Mouse (Mus musculus) common myeloid progenitor, adult 5-6 weeks (primary cell): ENCODE data around the gene Bmpr1b. TPM values are rescaled to one million over a fixed set of nuclear protein-coding genes. Genes with fewer than 3 reads are reported as not detected.

Experiments
- ATAC-seq: replicated peaks from 2 replicates; pipeline ENCODE4 v1.8.0; 2016; ENCODE audit warnings: low read depth, mild to moderate bottlenecking, moderate TSS enrichment, inconsistent platforms; ENCODE audit not compliant: poor library complexity, severe bottlenecking
- total RNA-seq: library from RNA; stranded (forward); fragments of 200-1000, 187-1606 nt; gene quantifications from 2 replicates; pipeline ENCODE4 v1.2.3, GENCODE M21; 2017

Bmpr1b gene
- total RNA-seq, 1 experiment from 2014 or later = not detected

DNA sequence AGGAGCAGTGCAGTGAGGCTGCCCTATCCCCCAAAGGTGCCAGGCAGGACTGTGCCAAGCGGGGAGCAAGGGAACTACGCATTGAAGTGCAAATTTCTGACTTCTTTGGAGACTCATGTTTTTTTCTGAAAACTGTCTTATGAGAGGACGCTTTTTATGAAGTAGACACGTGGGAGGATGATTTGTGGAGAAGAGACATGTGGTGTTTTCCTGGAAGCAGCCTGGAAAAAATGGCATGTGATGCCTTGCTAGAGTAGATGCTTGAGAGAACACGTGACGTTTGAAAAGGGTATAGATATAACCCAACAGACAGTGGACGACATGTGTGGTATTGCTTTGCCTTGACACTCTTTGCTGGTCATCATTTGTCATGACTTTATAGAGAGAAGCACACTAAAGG lies 319.1 kb downstream of the Bmpr1b start:
- no peak for ATAC-seq

DNA sequence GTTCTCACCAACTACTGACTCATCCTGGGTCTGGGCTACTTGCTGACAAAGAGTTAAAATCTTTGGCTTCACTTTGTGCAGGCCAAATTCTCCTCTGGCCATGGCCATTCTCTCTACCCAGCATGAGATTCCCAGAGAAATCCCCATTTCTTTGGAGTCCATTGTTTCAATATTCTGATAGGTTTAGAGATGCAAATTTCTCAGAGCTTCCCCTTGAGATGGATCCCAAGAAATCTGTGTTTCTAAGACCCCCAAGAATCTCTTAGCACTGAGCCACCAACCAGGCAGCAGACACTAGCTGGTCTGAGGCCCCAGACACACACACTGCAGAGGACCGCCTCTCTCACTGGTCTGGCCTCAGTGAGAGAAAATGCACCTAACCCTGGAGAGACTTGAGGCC lies 320.0 kb downstream of the Bmpr1b start:
- no peak for ATAC-seq

DNA sequence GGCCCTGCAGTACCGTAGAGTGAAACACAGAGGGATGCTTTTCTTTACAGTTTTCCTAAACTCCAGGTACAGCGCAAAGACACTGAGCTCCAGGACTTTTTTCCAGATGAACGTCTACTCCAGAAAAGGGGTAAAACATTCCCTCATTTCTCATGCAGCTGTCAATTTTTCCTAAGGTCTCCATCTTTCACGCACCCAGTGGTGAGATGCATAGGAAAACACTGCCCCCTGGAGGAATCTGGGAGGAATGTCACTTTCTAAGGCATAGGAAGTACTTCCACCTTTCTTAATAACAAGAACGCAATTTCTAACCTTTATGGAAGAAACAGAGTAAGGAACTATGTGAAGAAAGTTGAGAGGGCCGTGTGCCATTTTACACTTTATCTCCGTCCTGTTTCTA lies 330.4 kb downstream of the Bmpr1b start:
- ATAC-seq = peak; percentile 87

DNA sequence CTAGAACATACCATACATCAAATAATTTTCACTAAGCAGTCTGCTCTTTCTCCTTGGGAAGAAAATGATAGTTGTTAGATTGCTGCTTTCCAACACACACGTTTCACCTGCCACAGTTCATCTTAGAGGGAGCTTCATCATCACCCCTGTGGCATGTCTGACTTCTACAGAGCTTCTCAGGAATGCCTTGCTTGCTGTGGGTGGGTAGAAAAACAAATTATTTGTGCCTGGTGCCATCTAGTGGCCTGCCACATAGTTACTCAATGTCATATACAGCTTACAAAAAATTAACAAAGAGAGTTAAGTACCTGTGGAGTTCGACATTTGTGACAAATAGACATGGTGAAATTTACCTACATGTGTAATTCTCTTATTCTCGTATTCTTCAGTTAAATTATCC lies 338.1 kb downstream of the Bmpr1b start:
- ATAC-seq = peak; percentile 95

DNA sequence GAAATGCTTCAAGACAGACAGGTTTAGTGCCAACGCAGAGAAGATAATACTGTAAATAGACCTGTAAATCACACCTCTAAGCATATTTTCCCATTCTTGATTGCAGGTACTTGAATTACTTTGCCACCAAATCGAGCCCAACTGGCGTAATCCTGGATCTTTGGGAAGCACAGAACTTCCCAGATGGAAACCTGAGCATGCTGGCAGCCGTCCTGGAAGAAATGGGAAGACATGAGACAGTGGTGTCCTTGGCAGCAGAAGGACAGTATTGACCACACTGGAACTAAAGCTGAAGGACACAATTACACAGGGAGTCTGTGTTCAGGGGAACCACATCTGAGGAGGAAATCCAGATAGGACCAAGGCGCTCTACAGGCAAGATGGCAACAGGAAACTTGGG lies 340.9 kb downstream of the Bmpr1b start:
- peak; percentile 72 for ATAC-seq

DNA sequence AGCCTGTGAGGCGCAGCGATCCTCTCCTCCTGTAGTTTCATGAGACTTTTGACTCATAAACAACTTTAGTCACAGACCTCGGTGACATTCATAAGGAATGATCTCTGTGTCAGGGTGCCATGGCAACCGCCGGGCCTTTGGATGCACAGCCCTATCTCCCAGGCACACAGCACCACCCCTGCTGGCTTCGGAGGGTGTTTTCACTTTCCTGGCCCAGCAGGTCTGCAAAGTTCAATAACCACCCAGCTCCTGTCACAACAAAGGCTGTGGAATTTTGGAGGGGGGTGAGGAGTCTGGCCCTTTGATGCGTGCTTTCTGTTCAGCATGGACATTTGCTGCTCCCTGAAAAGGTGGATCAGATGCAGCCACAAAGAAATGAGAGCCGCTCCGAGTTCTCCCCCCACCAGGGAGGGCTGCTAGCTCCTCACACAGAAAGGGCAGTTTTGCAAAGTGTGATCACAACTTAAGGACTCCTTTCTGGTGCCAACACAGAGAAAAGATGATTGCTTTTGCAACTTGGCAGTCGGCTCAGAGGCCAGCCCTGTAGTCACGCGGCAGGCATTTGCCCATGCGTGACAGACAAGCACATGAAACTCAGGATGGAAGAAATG lies 349.8 kb downstream of the Bmpr1b start:
- ATAC-seq = no peak

DNA sequence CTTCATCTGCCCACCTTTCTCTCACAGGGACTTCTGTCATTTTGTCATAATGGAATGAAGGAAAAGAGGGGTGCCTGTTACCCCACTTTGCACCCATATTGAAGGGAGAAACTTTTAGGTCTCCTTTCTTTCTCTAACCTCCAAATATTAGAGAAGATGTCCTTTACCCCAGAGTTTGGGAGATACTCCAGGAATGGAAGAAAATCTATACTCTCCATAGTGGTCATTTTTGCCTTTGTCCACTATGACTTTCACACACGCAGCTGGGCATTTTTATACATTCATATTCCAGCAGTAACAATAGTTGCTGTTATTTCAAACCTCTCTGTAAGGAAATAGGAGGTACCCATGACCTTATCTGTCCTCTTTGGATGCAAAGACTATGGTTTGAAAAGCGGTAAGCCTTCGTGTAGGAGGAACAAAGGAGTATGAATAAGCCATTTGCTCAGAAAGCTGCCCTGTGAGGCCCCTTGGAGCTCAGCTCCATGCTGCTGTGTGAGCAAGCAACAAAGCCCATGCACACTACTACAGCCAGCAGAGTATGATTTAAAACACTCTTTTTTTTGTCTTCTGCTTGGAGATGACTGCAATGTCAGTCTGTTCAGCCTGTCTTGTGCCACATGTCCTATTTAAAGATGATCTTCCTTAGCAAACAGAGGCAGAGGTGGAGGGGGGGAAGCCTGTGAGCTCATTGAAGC lies 350.5 kb downstream of the Bmpr1b start:
- no peak for ATAC-seq

DNA sequence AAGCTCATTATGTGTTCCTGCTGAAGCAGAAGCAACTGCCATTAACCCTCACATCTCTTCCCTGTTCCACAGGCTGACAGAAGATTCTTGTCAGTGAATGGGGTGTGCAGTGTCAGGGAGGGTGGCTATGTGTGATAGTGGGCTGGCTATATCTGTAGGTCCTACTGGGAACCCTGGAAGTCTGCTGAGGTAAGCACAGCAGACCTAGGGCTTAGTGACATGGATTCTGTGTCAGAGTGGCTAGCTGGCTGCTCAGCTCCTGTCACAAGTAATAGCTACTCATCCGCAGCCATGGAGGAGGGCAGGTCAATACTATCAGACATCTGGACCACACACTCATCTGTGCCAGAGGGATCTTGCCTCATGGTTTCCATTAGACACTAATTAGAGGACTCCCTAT lies 354.4 kb downstream of the Bmpr1b start:
- no peak for ATAC-seq

GRCm38 (mm10) chr3:141811348-141811747 lies 357.9 kb downstream of the Bmpr1b start:
- ATAC-seq = peak; percentile 98

DNA sequence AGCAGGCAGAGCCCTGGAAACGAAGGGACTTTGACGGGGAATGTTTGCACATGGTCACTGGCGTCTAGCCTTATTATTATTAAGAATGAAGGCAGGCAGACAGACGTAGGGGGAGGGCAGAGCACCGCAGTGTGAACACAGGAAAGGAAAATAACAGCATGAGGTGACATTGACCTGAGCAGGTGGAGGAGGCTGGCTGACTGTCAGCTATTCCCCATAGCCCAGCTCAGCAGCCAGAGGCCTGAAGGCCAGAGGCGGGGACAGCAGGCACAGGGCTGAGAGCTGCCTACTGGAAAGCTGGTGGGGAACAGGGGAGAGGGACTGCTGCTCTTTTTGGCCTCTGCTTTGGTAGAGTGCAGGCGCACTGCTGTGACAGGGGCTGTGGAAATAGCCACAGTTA lies 358.3 kb downstream of the Bmpr1b start:
- peak; percentile 22; the same call in 1 of the 2 replicates for ATAC-seq

GRCm38 (mm10) chr3:141809581-141809980 lies 359.6 kb downstream of the Bmpr1b start:
- no peak for ATAC-seq

DNA sequence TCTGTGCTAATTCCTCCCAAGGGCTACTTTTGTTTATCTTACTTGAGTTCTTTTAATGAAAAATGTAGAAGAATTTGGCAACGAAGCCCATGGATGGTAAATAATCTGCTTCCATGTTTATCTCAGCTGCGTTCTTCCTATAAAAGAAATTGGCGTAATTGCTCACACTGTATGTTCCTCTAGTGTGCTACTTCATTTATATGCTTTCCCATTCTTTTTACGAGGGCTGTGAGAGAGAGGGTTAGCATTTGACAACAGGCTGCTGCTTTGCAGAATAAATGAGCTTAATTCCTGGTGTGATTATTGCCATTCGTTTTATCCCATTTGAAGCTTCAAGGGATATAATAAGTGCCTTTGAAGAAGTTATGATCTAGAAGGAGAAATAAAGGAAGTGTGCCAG lies 365.1 kb downstream of the Bmpr1b start:
- no peak for ATAC-seq

DNA sequence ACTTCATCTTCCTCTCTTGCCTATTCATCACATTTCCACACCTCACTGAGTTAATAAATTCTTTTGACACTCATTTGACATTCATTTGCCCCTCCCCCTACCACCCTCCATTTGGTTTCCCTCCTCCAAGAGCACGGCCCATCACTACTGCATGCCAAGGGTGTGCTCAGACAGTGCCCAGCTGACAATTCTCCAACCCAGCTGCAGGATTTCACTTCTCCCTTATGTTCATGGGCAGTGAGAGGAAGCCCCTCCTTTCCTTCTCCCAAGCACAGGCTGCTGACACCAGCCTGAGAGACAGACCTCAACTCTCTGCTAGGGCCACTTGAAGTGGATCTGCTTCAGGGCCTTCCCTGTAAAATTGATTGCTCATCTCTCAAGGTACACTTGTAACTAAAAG lies 371.4 kb downstream of the Bmpr1b start:
- peak; percentile 85 for ATAC-seq

- no peak for ATAC-seq
These were observed 371.9 kb downstream of the Bmpr1b start for GRCm38 (mm10) chr3:141797372-141797771.

- ATAC-seq = no peak
These were observed 374.9 kb downstream of the Bmpr1b start for GRCm38 (mm10) chr3:141794371-141794770.

GRCm38 (mm10) chr3:141793755-141794154 lies 375.5 kb downstream of the Bmpr1b start:
- no peak for ATAC-seq

DNA sequence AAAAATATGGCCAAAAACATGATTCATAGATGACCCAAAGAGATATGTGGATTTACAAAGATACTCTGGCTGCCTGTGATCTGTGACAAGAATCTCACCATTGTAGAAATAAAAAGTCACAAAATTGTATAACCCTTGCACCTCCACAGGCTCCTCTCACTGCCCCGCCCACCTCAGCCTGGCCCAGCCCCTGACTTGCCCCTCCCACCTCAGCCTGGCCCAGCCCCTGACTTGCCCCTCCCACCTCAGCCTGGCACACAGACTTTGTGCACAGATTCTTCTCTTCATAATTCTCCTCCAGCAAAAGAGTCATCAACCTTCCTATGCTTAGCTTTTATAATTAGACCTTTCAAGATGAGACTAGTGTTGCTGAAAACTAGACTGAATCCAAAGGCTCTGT lies 377.1 kb downstream of the Bmpr1b start:
- ATAC-seq = 0 out of 2 replicates have a peak, but pooled peaks have one; percentile 69

DNA sequence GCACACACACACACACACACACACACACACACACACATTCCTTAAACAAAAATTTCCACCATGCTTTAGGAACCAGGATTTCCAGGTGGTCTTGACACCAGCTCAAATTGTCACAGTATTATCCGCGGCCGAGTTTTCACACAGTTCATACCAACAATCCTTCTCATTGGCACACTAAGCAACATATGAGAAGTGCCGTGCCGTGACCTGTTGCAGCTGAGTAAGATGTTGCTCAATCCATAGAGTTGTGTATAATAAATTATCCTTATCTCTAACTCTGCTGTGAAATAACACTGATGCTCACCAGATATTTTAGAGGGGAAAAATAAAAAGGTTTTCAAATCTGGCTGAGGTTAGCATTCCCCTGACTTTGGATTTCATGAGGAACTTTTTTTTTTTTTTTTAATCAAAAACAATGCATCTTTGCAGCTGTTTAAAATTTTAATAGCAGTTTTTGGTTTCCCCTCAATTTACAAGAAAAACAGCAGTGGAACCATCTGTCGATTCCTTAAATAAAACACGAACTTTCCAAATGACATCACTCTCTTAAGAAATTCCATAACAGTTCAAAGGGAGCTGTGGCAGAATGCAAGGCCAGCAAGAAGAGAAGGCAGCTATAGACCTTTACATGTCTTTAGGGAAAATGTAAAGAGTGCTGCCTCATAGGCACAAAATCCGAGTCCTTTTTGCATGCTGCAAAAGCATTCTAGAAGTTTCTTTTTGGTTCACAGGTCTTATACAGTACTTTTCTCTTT lies 378.0 kb downstream of the Bmpr1b start:
- ATAC-seq = no peak
